Mouse (Mus musculus) limb, embryonic 13.5 days (tissue): Measurements from ENCODE around the gene Vwa1. TPM values are rescaled to one million over a fixed set of nuclear protein-coding genes. Genes with fewer than 3 reads are reported as not detected.
"Not testable (repeated sequence)": the region's sequence is repeated elsewhere in the genome, so short reads cannot be mapped to it uniquely, and the experiment has no call there.

Experiments used
- ATAC-seq: fragments of 200-750 bp; cut with Nextera tagmentation; 2 replicates; pipeline ENCODE4 v1.8.0; 2017; ENCODE audit warnings: low read depth, moderate number of reproducible peaks, moderate TSS enrichment; ENCODE audit not compliant: low FRiP score
- H3K27ac ChIP-seq: fragments of 300-500 bp; sonication (generic); 2 replicates; pipeline ENCODE4 v1.5.1; 2015; ENCODE audit warnings: inconsistent platforms, mild to moderate bottlenecking, moderate library complexity
- H3K27me3 ChIP-seq: fragments of 300-500 bp; sonication (generic); 2 replicates; pipeline ENCODE4 v1.6.1; 2015; ENCODE audit warnings: mild to moderate bottlenecking, inconsistent platforms
- H3K36me3 ChIP-seq: fragments of 300-500 bp; sonication (generic); 2 replicates; pipeline ENCODE4 v1.6.1; 2015; ENCODE audit warnings: inconsistent platforms, mild to moderate bottlenecking, moderate library complexity
- H3K4me1 ChIP-seq: fragments of 300-500 bp; sonication (generic); 2 replicates; pipeline ENCODE4 v1.6.1; 2015; ENCODE audit warnings: inconsistent platforms
- H3K4me2 ChIP-seq: fragments of 300-500 bp; sonication (generic); replicated peaks from 2 replicates; pipeline ENCODE4 v1.6.1; 2015; ENCODE audit warnings: inconsistent platforms, mild to moderate bottlenecking, moderate library complexity
- H3K4me3 ChIP-seq: fragments of 300-500 bp; sonication (generic); 2 replicates; pipeline ENCODE4 v1.5.1; 2015; ENCODE audit warnings: moderate library complexity, mild to moderate bottlenecking, inconsistent platforms
- H3K9ac ChIP-seq: fragments of 300-500 bp; sonication (generic); 2 replicates; pipeline ENCODE4 v1.6.1; 2015; ENCODE audit warnings: mild to moderate bottlenecking, inconsistent platforms
- H3K9me3 ChIP-seq: fragments of 300-500 bp; sonication (generic); 2 replicates; pipeline ENCODE4 v1.6.1; 2016; ENCODE audit warnings: inconsistent platforms
- whole genome bisulfite sequencing: fragments of 180-500 bp; shearing (Covaris S2); methylation state at CpG from one replicate; pipeline ENCODE4 v1.1.7; 2015; 5-methylcytosine and 5-hydroxymethylcytosine counted together
- polyA plus RNA-seq: library from polyadenylated mRNA; unstranded; fragments of >200 nt; fragmentation: Nextera tagmentation; extraction: Ambion mirVana; gene quantifications from 2 replicates; pipeline ENCODE4 v1.2.1, GENCODE M21; 2015

Vwa1 gene
- polyA plus RNA-seq, 1 experiment from 2014 or later: 11.6 TPM

DNA sequence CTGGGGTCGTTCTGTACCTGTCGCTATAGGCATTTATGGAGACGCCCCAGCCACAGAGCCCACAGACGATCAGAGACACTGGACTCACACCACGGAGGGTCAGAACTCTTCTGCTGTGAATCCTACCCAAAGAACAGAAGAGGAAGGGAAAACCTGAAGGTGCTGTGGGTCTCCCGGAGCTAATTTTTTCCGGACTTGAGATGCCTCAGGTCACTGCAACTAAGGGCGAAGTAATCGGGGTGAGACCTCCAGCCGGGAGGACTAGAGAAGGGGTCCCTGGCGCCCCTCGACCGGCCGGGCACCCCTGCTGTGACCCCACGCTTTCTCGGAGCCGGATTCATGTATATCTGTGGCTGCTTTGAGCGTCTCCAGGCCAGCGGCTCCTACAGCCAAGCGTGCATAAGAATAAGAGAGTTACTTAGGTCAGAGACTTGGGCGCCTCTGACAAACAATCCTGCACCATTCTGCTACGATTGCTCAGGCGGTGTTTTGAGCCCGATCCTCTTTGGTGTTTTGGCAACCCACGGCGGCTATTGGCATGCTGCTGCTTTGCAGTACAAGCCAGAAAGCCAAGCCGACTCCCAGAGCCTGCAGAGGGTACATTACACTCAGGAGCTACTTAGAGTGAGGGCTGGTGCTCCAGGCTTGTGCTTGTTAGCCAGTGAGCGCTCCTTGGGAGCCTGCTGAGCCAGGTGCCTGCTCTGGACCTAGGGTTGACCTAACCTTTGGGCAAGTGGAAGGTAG is 13.0 kb downstream of the Vwa1 start:
- H3K4me1 ChIP-seq: peaks cover 28% of the 10 kb centered on the region
- peak; percentile 11; the same call in 1 of the 2 replicates for ATAC-seq
- H3K9ac ChIP-seq: peak overlapping the region; percentile 90
- H3K4me3 ChIP-seq: peak overlapping the region; percentile 91
- 3% methylated on average over 28 of the region's 28 CpGs for WGBS
- no peaks in the 10 kb centered on the region for H3K27me3 ChIP-seq
- no peaks in the 10 kb centered on the region for H3K9me3 ChIP-seq
- peak overlapping the region; percentile 98 for H3K4me2 ChIP-seq
- peaks cover 16% of the 10 kb centered on the region for H3K36me3 ChIP-seq
- peak overlapping the region; percentile 29; the same call in 1 of the 2 replicates for H3K27ac ChIP-seq

DNA sequence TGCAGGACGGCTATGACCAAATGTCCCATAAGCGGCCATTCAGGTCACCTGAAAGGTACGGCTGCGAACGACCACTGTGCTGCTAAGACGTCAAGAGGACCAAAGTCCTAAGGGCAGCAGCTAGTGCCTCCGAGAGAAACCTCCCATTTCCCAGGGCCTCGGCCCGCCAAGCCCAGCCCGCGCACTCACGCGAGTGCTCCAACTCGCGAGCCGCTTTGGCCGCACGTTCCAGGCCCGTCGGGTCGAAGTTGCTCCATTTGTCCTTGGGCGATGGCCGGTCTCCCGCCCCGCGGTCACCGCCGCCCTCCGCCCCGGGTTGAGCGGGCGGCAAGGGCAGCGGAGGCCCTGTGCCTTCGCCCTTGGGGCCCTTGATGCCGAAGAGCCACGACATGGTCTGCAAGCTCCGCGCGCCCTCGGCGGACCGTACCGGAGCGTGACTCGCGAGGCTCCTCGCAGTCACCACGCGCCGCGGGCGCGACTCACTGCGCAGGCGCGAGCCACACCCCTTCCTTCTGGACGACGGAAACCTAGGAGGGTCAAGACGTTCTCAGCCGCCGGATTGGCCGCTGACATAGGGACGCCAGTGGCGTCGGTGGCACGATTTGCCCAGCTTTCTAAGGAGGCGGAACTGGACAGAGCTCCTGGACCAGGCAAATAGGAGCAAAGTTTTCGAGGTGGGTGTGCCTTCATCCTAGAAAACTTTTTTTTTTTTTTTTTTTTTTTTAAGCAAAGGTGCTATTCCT is 13.7 kb downstream of the Vwa1 start, which contains the start of gene Atad3a:
Atad3a (minus strand) TSS at position 481 of the 743 bp plus-strand sequence.
- WGBS: 1% methylated on average over 68 of the region's 68 CpGs
- peak; percentile 96 for ATAC-seq

DNA sequence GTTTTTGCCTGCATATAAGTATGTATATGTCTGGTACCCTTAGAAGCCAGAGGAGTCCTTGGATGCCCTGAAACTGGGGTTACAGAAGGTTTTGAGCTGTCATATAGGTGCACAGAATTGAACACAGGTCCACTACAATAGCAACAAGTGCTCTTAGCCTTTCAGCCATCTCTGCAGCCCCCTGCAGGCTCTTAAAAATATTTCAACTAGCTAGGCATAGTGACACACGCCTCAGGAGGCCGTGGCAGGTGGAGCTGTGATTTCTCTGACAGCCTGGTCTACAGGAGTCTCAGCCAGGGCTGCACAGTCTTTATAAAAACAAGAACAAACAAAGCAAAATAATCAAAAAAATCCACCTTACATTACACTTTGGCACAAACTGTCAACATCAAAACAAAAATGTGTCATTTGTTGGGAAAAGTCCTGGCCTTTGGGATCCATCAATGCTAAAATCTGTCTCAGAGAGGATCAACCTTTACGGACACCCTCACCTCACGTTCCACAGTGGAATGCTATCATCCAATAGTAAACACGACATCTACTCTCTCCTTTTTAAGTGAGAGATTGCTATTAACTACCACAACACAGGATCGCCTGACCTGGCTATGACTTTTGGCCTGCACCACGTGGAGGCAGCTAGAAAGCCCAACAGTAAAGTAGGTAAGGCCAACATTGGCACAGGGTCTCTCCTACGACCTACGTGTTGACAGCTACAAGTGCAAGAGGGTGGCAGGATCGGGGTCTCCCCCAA is 14.5 kb downstream of the Vwa1 start:
- Histone ChIP-seq H3K27me3 (no peaks in the 10 kb centered on the region), H3K4me1 (peaks cover 28% of the 10 kb centered on the region)
- 4% methylated on average over 10 of the region's 10 CpGs for whole genome bisulfite sequencing

More for the DNA sequence above, 13.7 kb downstream of the Vwa1 start, which contains the start of gene Atad3a:
- no peaks in the 10 kb centered on the region for H3K9me3 ChIP-seq
- peak within 1 kb of the TSS; percentile 29; the same call in 1 of the 2 replicates for H3K27ac ChIP-seq
- peaks cover 28% of the 10 kb centered on the region for H3K4me1 ChIP-seq
- peak within 1 kb of the TSS; percentile 98 for H3K4me2 ChIP-seq
- H3K36me3 ChIP-seq: peaks cover 24% of the 10 kb centered on the region
- H3K9ac ChIP-seq: peak within 1 kb of the TSS; percentile 90
- no peaks in the 10 kb centered on the region for H3K27me3 ChIP-seq
- H3K4me3 ChIP-seq: peak within 1 kb of the TSS; percentile 91

DNA sequence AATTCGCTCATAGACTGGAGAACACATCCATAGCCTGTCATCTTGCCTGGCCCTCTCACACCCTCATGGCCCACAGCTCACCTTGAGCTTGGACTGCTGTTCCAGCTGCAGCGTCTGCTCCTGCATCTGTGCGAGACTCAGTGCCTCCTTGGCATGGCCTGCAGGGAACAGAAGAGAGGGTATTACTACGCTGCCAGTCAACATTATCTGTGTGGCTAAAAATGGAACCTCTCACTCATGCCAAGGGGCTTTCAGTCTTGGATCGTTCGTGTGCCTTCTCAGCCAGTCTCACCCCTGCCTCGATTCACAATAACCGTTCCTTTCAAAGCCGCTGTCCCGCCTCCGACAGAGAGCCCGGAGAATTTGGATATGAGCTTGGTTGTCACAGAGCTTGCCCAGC is 17.5 kb downstream of the Vwa1 start:
- peaks cover 59% of the 10 kb centered on the region for H3K36me3 ChIP-seq
- peaks cover 28% of the 10 kb centered on the region for H3K4me1 ChIP-seq
- 92% methylated on average over 12 of the region's 12 CpGs for WGBS

More for the DNA sequence above, 14.5 kb downstream of the Vwa1 start:
- Histone ChIP-seq H3K9ac (peak overlapping the region; percentile 87), H3K4me3 (peak overlapping the region; percentile 91), H3K9me3 (no peaks in the 10 kb centered on the region), H3K27ac (no peak overlapping the region), H3K4me2 (peak overlapping the region; percentile 98), H3K36me3 (peaks cover 31% of the 10 kb centered on the region)
- ATAC-seq: no peak

DNA sequence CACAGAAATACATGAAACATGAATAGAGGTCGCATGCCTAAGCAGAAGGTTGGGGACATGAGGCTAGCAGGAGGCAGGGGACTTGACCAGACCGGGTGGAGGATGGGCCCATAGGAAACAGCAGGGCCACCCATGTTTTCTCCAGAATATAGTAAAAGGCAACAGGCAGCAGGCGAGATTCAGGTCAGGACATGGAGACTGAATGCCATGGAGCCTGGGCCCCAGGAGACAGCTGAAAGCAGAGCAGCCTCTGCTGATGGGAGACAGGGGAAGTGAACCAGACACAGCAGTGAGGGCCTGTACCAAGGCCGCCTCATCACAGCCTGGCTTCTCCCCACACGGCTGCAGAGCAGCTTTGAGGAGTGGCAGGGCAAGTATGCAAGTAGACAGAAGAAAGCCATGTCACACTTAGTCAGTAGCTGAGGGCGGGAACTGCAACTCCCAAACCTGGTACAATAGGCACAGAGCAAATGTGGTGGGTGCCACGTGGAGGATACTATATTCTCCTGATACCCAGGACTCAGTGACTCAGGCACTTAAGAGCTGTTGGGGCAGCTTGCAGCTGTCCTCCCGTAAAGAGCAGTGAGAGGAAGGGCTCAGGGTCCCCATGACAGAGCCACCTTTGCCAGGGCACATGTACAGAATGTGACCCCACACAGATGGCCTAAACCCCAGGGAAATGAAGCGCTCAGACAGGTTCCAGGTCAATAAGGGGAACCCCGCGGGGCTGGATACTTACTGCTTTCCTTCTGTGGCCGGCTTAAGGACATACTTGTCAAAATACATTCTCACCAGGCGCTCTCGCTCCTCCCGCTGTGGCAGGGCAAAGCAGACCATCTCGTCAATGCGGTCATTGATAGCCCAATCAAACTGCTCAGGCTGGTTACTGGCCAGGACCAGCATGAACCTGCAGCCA is 27.7 kb downstream of the Vwa1 start:
- H3K4me1 ChIP-seq: no peaks in the 10 kb centered on the region
- no peaks in the 10 kb centered on the region for H3K9me3 ChIP-seq
- 90% methylated on average over 17 of the region's 17 CpGs for WGBS
- H3K4me2 ChIP-seq: no peak overlapping the region
- H3K27ac ChIP-seq: no peak overlapping the region
- no peak overlapping the region for H3K4me3 ChIP-seq
- H3K36me3 ChIP-seq: peaks cover 99% of the 10 kb centered on the region
- H3K9ac ChIP-seq: no peak overlapping the region
- ATAC-seq: no peak
- H3K27me3 ChIP-seq: no peaks in the 10 kb centered on the region

More for the DNA sequence above, 17.5 kb downstream of the Vwa1 start:
- ATAC-seq: no peak
- Histone ChIP-seq H3K27me3 (no peaks in the 10 kb centered on the region), H3K4me2 (no peak overlapping the region), H3K27ac (no peak overlapping the region), H3K9ac (no peak overlapping the region), H3K9me3 (no peaks in the 10 kb centered on the region), H3K4me3 (no peak overlapping the region)

DNA sequence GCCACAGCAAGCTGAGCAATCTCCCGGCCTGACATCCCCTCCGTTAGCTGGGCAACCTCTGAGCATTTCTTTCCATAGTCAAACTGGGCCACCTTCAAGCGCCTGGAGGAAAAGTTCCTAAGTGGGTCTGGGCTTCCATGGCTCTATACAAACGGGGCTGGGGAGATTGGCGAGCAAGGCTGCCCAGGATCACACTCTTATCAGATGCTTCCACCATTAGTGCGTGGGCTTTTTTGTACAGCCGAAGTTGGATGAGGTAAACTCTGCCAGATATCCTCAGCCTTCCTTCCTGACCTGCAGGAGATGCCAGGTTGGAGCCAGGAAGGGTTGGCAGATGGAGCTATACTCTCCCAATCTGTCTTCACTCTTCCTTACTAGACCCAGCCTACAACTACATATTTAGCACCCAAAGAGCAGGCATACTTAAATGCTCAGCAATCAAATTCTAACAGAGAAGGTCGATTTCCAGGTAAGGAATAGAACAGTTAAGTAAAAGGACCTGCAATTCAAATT is 28.4 kb downstream of the Vwa1 start:
- 88% methylated on average over 8 of the region's 8 CpGs for WGBS
- peaks cover 99% of the 10 kb centered on the region for H3K36me3 ChIP-seq
- no peak overlapping the region for H3K27ac ChIP-seq
- no peaks in the 10 kb centered on the region for H3K27me3 ChIP-seq
- no peaks in the 10 kb centered on the region for H3K4me1 ChIP-seq
- no peaks in the 10 kb centered on the region for H3K9me3 ChIP-seq
- H3K4me2 ChIP-seq: no peak overlapping the region
- no peak overlapping the region for H3K9ac ChIP-seq
- no peak for ATAC-seq
- H3K4me3 ChIP-seq: no peak overlapping the region

DNA sequence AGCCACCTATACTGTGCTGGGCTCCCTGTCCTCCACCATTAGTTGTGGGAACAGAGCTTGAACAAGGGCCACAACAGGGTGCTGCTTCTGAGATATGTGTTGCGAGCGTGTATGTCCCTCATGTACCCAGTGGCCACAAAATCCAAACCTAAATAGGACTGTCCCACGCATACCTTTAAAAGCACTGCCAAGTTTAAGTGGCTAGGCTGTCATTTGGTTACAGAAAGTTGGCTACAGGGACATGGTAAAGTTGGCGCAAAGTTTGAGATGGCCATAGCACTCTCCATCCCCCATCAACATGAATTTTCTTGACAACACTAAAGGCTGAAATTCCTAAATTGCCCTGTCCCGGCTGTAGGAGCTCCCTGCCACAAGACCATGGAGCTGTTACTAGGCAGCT is 29.4 kb downstream of the Vwa1 start:
- WGBS: 91% methylated on average over 5 of the region's 5 CpGs
- H3K27me3 ChIP-seq: no peaks in the 10 kb centered on the region
- no peaks in the 10 kb centered on the region for H3K4me1 ChIP-seq
- no peak for ATAC-seq
- no peak overlapping the region for H3K4me2 ChIP-seq
- no peak overlapping the region for H3K4me3 ChIP-seq
- H3K9me3 ChIP-seq: no peaks in the 10 kb centered on the region
- no peak overlapping the region for H3K9ac ChIP-seq
- H3K36me3 ChIP-seq: peaks cover 99% of the 10 kb centered on the region
- H3K27ac ChIP-seq: no peak overlapping the region

DNA sequence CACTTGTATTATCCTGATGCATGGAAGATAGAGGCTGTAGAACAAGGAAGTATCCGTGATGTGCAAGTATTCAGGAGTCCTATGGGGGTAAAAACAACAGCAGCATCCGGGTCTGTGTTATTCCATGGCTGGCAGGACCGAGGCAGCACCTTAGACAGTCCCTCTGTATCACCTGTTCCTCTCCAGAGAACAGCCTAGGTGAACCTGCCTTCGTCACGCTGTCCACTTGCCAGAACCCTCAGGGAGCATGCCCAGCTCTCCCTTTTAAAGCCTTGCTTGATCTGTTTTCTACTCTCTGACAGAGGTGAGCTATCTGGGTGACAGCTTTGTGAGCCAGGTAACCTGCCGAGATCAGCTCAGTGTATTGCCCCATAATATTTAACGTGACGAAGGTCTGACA is 30.0 kb downstream of the Vwa1 start:
- Histone ChIP-seq H3K9me3 (no peaks in the 10 kb centered on the region), H3K9ac (no peak overlapping the region), H3K27ac (no peak overlapping the region), H3K4me1 (no peaks in the 10 kb centered on the region), H3K4me3 (no peak overlapping the region), H3K36me3 (peaks cover 99% of the 10 kb centered on the region), H3K27me3 (no peaks in the 10 kb centered on the region), H3K4me2 (no peak overlapping the region)
- WGBS: 92% methylated on average over 8 of the region's 8 CpGs
- no peak for ATAC-seq

DNA sequence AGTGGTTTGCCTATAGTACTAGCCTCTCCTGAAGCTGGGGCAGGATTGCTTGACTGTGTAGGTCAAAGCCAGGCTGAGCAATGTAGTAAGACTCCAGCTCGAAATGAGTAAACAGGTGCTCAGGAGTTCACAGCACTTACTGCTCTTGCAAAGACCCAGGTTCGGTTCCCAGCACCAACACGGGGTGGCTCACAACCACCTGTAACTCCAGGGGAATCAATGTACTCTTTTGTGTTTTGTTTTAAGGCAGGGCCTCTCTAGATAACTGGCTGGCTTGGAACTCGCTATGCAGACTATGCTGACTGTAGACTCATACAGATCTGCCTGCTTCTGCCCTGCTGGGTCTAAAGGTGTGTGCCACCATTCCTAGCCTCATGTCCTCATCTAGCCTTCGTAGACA is 31.8 kb downstream of the Vwa1 start:
- no peak for ATAC-seq
- Histone ChIP-seq H3K9ac (no peak overlapping the region), H3K36me3 (peaks cover 89% of the 10 kb centered on the region)

DNA sequence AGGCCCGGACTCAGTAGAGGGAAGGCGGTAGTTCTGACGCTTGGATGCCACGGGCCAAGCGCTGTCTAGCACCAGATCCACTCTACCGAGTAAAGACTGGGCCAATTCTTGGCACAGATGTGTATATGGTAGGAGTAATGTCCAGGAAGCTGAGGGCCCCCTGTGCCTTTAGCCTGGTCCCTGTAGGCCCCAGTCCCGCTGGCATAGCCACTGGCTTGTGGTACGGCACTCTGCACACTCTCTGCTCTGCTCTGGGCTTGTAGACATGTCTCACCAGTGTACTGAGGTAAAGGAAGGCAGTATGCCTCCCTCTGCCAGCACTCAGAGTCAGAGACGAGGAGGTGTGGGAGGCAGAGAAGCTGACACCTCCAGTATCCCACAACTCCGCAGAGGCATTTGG is 33.8 kb downstream of the Vwa1 start:
- H3K9ac ChIP-seq, H3K4me2 ChIP-seq, H3K27ac ChIP-seq, H3K9me3 ChIP-seq, H3K4me3 ChIP-seq, ATAC-seq, H3K27me3 ChIP-seq, H3K4me1 ChIP-seq: not testable (repeated sequence)
- H3K36me3 ChIP-seq: peaks cover 82% of the 10 kb centered on the region
- 92% methylated on average over 10 of the region's 10 CpGs for WGBS

More for the DNA sequence above, 31.8 kb downstream of the Vwa1 start:
- no peaks in the 10 kb centered on the region for H3K27me3 ChIP-seq
- H3K4me3 ChIP-seq: no peak overlapping the region
- no peaks in the 10 kb centered on the region for H3K9me3 ChIP-seq
- H3K4me2 ChIP-seq: no peak overlapping the region
- WGBS: 96% methylated on average over 5 of the region's 5 CpGs
- no peaks in the 10 kb centered on the region for H3K4me1 ChIP-seq
- H3K27ac ChIP-seq: no peak overlapping the region
